Mouse (Mus musculus): ENCODE measurements around the gene Atp11b.

- TF ChIP-seq CTCF (IDR thresholded peaks at IDR 0.05; ENCODE audit: low read depth): no peak
- no peak for TF ChIP-seq EP300 (IDR thresholded peaks at IDR 0.05; ENCODE audit: low read depth)
These were observed 145.2 kb downstream of the Atp11b start for GRCm38 (mm10) chr3:35899109-35899508.
